Mouse (Mus musculus): ENCODE measurements around the gene Caskin2.

The Caskin2 gene

GRCm38 (mm10) chr11:115831518-115831917 lies 18.1 kb upstream of the Caskin2 start:
- DNase-seq (ENCODE audit: low spot score) = peak; percentile 37

- no peak for DNase-seq (ENCODE audit: low spot score)
Measured at GRCm38 (mm10) chr11:115830550-115831325, 17.3 kb upstream of the Caskin2 start.

DNA sequence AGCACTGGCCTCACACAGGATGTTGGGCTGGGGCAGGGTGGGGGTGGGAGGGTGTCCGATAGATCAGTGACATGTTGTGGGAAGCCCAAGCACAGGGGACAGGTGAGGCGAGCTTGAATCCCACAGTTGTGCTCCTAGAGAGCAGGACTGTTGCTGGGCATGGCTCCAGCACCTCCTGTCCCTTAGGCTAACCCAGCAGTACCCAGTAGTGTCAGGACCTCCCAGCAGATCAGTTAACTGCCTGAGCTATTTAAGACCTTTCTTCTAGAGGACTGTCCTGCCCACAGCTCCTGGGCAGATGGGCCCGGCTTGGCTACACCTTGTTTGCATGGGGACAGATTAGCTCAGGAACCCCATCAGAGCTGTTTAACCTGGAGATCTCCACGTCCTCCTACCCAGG lies 15.6 kb upstream of the Caskin2 start:
- DNase-seq (ENCODE audit: low spot score) = no peak

- DNase-seq (ENCODE audit: low spot score) = no peak
Measured at GRCm38 (mm10) chr11:115827624-115828023, 14.2 kb upstream of the Caskin2 start.

DNA sequence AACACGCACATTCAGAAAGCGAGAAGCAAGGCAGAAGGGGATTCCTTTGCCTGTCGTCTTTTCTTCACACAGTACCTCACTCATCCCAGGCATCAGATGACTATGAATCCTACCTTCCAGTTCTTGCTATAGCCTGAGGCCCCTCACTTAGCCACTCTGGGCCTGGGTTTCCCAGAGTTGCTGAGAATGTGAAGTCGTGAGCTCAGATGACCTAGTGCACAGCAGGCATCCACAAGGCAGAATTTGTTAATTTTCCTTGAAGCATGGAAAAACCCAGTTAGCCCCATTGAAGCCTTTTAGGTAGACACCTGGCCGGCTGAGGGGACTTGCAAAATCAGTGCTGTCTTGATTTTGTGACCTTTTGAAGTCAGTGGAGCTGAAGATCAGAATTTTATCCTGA lies 13.0 kb upstream of the Caskin2 start:
- DNase-seq (ENCODE audit: low spot score) = no peak

DNA sequence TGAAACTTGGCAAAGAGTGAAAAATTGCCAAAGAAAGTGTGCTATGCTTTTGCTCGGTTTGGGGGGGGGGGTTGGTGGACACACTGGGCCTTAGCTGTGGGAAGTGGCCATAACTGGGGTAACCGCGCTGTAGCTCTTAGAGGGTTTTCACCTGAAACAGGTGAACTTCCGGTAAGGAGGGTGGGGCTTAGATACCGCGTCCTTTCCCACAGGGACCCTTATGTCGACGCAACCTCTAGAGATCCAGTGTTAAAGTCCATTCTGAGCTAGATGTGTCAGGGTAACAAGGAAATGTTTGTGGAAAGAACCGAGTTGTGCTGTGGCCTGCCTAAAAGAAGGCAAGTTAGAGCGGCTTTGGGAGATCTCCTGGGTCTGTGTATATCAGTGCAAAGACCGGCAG lies 11.4 kb upstream of the Caskin2 start:
- DNase-seq (ENCODE audit: low spot score) = no peak

GRCm38 (mm10) chr11:115823774-115824740 lies 10.6 kb upstream of the Caskin2 start, which contains the start of gene Llgl2:
Gene Llgl2, plus strand, starts transcription at chr11:115824049.
- peak; percentile 87 for DNase-seq (ENCODE audit: low spot score)

- no peak for DNase-seq (ENCODE audit: low spot score)
Measured at GRCm38 (mm10) chr11:115821001-115821400, 7.6 kb upstream of the Caskin2 start.

- DNase-seq (ENCODE audit: low spot score) = no peak
Measured at GRCm38 (mm10) chr11:115819915-115820623, 6.6 kb upstream of the Caskin2 start.

GRCm38 (mm10) chr11:115817331-115817730 lies 3.9 kb upstream of the Caskin2 start:
- DNase-seq (ENCODE audit: low spot score) = no peak

DNA sequence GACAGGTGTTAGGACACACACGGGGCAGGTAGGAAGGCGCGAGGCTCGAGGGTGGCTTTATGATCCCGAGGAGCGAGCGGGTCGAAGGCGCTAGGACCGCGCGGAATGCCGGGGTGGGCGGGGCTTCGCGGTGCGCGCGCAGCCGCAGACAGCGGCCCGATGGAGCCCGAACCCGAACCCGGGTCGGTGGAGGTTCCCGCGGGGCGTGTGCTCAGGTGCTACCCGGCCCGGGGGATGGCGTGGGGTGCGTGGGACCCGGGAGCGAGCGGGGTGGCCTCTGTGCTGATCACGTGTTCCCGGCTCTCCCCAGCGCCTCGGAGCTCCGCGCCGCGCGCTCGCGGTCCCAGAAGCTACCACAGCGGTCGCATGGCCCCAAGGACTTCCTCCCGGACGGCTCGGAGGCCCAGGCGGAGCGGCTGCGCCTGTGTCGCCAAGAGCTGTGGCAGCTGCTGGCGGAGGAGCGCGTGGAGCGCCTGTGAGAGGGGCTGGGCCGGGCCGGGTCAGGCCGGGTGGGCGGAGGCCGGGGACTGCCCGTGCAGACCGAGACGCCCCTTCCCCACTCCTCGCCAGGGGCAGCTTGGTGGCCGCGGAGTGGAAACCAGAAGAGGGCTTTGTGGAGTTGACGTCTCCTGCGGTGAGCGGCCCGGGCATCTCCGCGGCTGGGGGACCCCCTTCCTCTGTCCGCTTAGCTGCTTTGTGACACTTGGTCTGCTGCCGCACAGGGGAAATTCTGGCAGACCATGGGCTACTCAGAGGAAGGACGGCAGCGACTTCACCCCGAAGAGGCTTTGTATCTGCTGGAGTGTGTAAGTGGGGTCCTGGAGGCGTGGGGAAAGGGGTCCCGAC lies 1.4 kb upstream of the Caskin2 start, which contains the start of gene Tsen54:
Gene Tsen54, plus strand, starts transcription at position 120 of the 846 bp plus-strand sequence.
- peak; percentile 82 for DNase-seq (ENCODE audit: low spot score)

- peak; percentile 30 for DNase-seq (ENCODE audit: low spot score)
Measured at GRCm38 (mm10) chr11:115812533-115813420, 662 bp downstream of the Caskin2 start.

DNA sequence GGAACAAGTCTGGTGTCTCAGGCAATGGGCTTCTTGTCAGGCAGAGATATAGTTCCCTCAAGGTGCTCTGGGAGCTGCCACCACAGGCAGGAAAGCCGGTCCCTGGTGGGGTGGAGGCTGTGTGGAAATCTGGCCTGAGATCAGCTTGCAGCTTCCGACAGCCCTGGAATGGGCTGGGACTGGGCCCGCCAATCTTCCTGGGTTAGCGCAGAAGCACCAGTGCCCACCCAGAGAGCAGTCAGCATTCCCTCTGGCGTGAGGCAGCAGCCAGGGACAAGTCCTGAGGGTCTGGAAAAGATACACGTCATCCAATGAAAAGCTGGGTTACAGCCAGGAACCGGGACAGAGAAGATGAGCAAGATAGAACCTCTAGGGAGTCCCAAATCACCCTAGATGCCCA lies 1.3 kb downstream of the Caskin2 start:
- no peak for DNase-seq (ENCODE audit: low spot score)

GRCm38 (mm10) chr11:115811381-115812093 lies 1.9 kb downstream of the Caskin2 start:
- DNase-seq (ENCODE audit: low spot score) = no peak

DNA sequence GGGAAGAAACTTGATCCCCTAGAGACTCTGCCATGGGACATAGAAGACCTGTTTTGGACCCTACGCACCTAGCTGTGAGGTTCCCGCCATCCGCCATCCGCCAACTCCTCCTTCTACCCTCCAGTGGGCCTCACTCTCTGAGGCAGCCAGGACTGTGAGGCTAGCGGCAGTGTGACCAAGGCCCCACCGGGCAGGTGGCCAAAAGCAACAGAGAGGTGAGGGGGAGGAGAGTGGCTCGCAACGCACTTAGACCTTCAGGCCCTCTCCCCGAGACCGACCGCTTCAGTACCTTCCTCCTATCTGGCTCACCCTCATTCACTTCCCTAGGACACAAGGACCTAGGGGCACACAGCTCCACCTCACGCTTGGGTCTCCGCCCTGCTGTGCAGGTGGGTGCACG lies 3.1 kb downstream of the Caskin2 start:
- DNase-seq (ENCODE audit: low spot score) = no peak

- no peak for DNase-seq (ENCODE audit: low spot score)
Measured at GRCm38 (mm10) chr11:115809311-115809781, 4.1 kb downstream of the Caskin2 start.

- DNase-seq (ENCODE audit: low spot score) = no peak
Measured at GRCm38 (mm10) chr11:115808696-115809310, 4.6 kb downstream of the Caskin2 start.

DNA sequence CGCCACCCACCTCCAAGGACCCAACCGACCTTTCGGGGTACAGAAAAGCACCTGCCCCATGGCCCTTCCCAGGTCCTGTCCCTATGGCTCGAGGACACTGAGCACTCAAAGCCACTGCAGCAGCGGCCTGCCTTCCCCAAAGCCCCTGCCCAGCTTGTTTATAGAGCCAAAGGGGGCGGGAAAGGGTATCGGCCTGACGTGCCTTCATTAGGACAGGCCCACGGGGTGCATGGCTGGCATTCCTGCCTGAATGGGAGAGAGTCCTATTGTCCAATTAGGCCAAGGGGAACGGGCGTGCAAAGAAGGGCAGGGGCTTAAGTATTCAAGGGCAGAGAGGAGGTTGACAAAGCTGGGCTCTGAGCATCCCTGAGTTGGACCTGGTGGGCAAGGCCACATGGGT lies 5.5 kb downstream of the Caskin2 start:
- DNase-seq (ENCODE audit: low spot score) = no peak

- no peak for DNase-seq (ENCODE audit: low spot score)
Measured at GRCm38 (mm10) chr11:115807306-115807705, 6.1 kb downstream of the Caskin2 start.

All from c-Kit-positive CD71-positive TER-119-positive erythroid progenitor cells, embryonic 14.5 days (primary cell).